Mouse (Mus musculus): ENCODE measurements at regions not wholly inside any gene's neighbourhood (a gene's known extent, or its start where the extent isn't known, plus 50 kb on each side); places are given as distances from the start of the nearest gene placed in this dataset.

DNA sequence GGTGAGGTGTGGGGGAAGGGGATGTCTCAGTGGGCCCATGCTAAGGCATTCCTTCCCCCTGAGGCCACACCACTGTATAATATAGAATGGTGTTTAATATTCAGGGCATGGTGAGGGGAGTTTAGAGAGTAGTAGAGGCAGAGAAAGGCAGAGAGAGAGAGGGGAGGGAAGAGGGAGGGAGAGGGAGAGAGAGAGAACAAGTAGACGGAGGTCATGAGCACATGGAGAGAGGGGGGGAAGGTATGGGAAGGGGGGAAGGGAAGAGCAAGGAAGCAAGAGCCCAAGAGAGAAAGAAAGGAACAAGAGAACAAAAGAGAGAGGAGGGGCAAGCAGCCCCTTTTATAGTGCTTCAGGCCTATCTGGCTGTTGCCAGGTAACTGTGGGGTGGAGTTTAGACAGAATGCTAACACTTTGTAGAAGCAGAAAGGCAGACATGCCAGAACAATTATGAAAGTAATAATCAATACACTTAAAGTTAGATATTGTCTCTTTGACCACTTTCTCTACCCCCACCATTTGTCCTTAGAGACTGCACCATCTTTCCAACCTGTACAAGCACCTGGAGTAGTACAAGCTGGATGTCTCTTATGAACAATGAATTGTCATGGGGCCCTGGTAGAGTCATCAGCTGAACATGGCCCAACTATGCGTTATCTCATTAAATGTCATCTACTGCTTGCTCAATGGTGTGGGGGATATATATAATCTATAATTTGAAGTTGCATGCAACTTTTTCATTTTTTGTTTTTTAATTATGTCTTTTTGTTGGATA lies 422.6 kb downstream of the Nbas start:
- Histone ChIP-seq H3K4me2 (replicated peaks; ENCODE audit: low read depth) (no peak overlapping the region), H3K9me3 (ENCODE audit: control insufficient read depth) (no peaks in the 10 kb centered on the region), H3K9ac (ENCODE audit: low read depth, low read length) (no peak overlapping the region), H3K27ac (ENCODE audit: low read depth, low read length) (no peak overlapping the region), H3K4me3 (ENCODE audit: low read depth, low read length) (no peak overlapping the region), H3K27me3 (replicated peaks; ENCODE audit: control insufficient read depth, insufficient read depth, low read length) (no peaks in the 10 kb centered on the region), H3K36me3 (ENCODE audit: control insufficient read depth, insufficient read depth) (no peaks in the 10 kb centered on the region), H3K4me1 (replicated peaks; ENCODE audit: control insufficient read depth, insufficient read depth, low read length) (no peaks in the 10 kb centered on the region)
- no peak for ATAC-seq
- TF ChIP-seq CTCF (IDR thresholded peaks at IDR 0.05; ENCODE audit: low read depth) = no peak
- 66% methylated on average over 2 of the region's 2 CpGs for WGBS

DNA sequence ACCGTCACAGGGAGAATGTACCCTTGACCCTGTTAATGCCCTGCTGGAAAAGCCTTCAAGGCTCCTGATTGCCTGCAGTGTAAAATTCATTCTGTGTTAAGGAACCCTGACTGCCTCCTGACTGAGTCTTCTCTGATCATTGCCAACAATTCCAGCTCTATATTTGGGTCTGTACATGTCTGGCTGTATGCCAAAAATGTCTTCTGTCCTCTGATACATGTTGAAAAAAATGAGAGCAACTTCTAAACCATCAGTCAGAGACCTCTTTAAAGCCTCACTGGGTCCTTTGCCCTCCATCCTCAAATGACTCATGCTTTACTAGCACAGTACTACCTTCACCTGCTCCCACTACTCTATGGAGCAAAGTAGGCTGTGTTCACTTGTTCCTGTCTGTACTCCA lies 408.3 kb downstream of the Nbas start:
- 60% methylated on average over 1 of the region's 1 CpGs for WGBS
- no peaks in the 10 kb centered on the region for H3K36me3 ChIP-seq (ENCODE audit: control insufficient read depth, insufficient read depth)

DNA sequence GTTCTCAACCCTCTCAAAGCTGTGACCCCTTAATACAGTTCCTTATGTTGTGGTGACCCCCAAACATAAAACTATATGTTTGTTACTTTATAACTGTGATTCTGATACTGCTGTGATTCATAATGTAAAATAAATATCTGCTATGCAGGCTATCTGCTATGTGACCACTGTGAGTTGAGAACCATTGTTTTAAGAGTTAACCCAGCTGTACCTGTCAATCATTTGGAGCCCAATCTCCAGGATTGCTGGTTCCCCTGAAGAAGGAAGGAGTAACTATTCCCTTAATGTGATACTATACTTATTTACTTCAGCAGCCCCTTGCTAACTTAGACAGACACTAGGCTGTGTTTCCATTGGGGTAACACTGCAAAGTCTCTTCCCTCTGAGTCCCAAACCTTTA lies 400.5 kb downstream of the Nbas start:
- H3K9ac ChIP-seq (ENCODE audit: low read depth, low read length) = no peak overlapping the region
- no peaks in the 10 kb centered on the region for H3K27me3 ChIP-seq (replicated peaks; ENCODE audit: control insufficient read depth, insufficient read depth, low read length)
- TF ChIP-seq CTCF (IDR thresholded peaks at IDR 0.05; ENCODE audit: low read depth) = no peak
- no peaks in the 10 kb centered on the region for H3K4me1 ChIP-seq (replicated peaks; ENCODE audit: control insufficient read depth, insufficient read depth, low read length)
- no peak overlapping the region for H3K4me3 ChIP-seq (ENCODE audit: low read depth, low read length)
- H3K27ac ChIP-seq (ENCODE audit: low read depth, low read length) = no peak overlapping the region
- no peaks in the 10 kb centered on the region for H3K36me3 ChIP-seq (ENCODE audit: control insufficient read depth, insufficient read depth)
- no peak for ATAC-seq
- no peaks in the 10 kb centered on the region for H3K9me3 ChIP-seq (ENCODE audit: control insufficient read depth)
- H3K4me2 ChIP-seq (replicated peaks; ENCODE audit: low read depth) = no peak overlapping the region

More for the DNA sequence above, 408.3 kb downstream of the Nbas start:
- H3K4me3 ChIP-seq (ENCODE audit: low read depth, low read length) = no peak overlapping the region
- no peaks in the 10 kb centered on the region for H3K9me3 ChIP-seq (ENCODE audit: control insufficient read depth)
- TF ChIP-seq CTCF (IDR thresholded peaks at IDR 0.05; ENCODE audit: low read depth) = no peak
- H3K9ac ChIP-seq (ENCODE audit: low read depth, low read length) = no peak overlapping the region
- no peaks in the 10 kb centered on the region for H3K27me3 ChIP-seq (replicated peaks; ENCODE audit: control insufficient read depth, insufficient read depth, low read length)
- no peaks in the 10 kb centered on the region for H3K4me1 ChIP-seq (replicated peaks; ENCODE audit: control insufficient read depth, insufficient read depth, low read length)
- no peak overlapping the region for H3K27ac ChIP-seq (ENCODE audit: low read depth, low read length)
- ATAC-seq = no peak
- no peak overlapping the region for H3K4me2 ChIP-seq (replicated peaks; ENCODE audit: low read depth)

DNA sequence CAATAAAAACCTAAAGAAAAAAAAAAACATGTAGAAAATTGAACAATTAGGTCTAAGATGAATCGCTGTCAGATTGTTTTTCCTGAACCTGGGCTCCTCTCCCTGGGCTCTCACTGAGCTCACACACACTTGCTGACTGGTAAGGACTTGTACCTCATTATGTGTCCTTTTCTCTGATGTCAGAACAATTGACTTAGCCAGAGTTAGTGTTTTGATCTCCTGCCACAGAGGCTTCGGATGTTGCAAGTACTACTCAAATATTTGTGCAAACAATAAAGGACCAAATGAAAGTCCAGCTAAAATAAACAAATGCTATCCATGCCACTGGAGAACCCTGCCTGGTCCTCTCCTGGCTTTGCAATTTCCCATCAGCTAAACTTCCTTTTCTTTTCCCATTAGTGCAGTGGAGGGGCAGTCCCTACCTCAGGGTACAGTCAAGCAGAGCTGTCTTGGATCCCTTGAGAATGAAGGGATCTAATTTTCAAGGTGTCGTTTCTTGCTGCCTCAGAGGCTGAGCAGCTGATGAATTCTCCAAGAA lies 399.6 kb downstream of the Nbas start:
- TF ChIP-seq CTCF (IDR thresholded peaks at IDR 0.05; ENCODE audit: low read depth) = no peak
- WGBS = 47% methylated on average over 3 of the region's 3 CpGs
- H3K4me3 ChIP-seq (ENCODE audit: low read depth, low read length) = no peak overlapping the region

DNA sequence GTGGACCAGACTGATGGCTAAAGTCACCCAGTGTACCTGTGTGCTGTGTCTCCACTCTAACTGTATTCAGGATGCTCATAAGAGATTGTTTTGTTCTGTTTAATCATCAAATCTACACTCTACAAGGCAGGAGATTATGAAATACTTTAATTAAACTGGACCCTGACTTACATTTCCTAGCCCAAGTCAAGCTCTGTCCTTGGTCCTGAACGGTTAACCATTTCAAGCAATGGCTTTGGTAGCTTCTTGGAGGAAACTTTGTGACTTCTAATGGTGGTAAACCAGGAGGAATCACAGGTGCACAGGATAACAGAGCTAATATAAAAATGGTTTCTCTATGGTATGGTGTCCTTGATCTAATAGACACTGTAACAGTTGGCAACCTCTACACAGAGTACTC lies 370.4 kb downstream of the Nbas start:
- WGBS = 68% methylated on average over 1 of the region's 1 CpGs
- Histone ChIP-seq H3K36me3 (ENCODE audit: control insufficient read depth, insufficient read depth) (no peaks in the 10 kb centered on the region), H3K4me3 (ENCODE audit: low read depth, low read length) (no peak overlapping the region), H3K9me3 (ENCODE audit: control insufficient read depth) (no peaks in the 10 kb centered on the region), H3K9ac (ENCODE audit: low read depth, low read length) (no peak overlapping the region), H3K27ac (ENCODE audit: low read depth, low read length) (no peak overlapping the region), H3K4me2 (replicated peaks; ENCODE audit: low read depth) (no peak overlapping the region), H3K27me3 (replicated peaks; ENCODE audit: control insufficient read depth, insufficient read depth, low read length) (no peaks in the 10 kb centered on the region), H3K4me1 (replicated peaks; ENCODE audit: control insufficient read depth, insufficient read depth, low read length) (no peaks in the 10 kb centered on the region)
- no peak for TF ChIP-seq CTCF (IDR thresholded peaks at IDR 0.05; ENCODE audit: low read depth)
- ATAC-seq = no peak

More for the DNA sequence above, 399.6 kb downstream of the Nbas start:
- H3K36me3 ChIP-seq (ENCODE audit: control insufficient read depth, insufficient read depth) = no peaks in the 10 kb centered on the region
- no peak overlapping the region for H3K27ac ChIP-seq (ENCODE audit: low read depth, low read length)
- H3K9me3 ChIP-seq (ENCODE audit: control insufficient read depth) = no peaks in the 10 kb centered on the region
- H3K4me2 ChIP-seq (replicated peaks; ENCODE audit: low read depth) = no peak overlapping the region
- H3K9ac ChIP-seq (ENCODE audit: low read depth, low read length) = no peak overlapping the region
- no peak for ATAC-seq
- no peaks in the 10 kb centered on the region for H3K27me3 ChIP-seq (replicated peaks; ENCODE audit: control insufficient read depth, insufficient read depth, low read length)
- H3K4me1 ChIP-seq (replicated peaks; ENCODE audit: control insufficient read depth, insufficient read depth, low read length) = no peaks in the 10 kb centered on the region

All from intestine, postnatal 0 days (tissue).